30 mouse cellular contexts compared by ENCODE assay signal in the genomic region with DNA sequence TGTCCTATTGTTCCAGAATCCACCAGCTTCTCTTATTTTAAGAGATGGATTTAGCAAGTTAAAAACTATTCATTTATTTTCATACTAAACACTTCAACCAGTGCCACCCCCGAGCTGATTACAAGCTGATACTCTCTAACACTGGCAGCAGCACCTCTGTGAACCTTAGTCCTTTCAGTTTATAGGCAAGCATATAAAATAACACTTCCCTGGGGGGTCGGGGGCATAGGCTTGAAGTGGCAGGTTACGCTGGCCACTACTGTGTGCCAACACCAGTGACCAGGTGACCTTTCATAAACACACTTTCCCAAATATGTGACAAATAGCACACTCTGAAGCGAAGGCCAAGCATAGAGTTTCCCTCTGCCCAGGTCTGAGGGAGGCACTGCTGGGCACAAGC.
"Had no signal": no experiment of that assay in that cellular context is flagged by ENCODE, and none has a peak within 500 bp of the region (broad histone marks: within the 10 kb centered on the region; RNA-seq: fewer than 3 reads in every experiment).

No protein-coding gene starts in this region.

- H3K4me1 ChIP-seq: limb, embryonic 12.5 days; limb, embryonic 13.5 days; limb, embryonic 15.5 days; lung, embryonic 15.5 days; midbrain, embryonic 12.5 days; midbrain, embryonic 13.5 days; midbrain, embryonic 15.5 days; neural tube, embryonic 12.5 days; neural tube, embryonic 13.5 days had no signal

- H3K27ac ChIP-seq: left cerebral cortex, adult 2 months; limb, embryonic 10.5 days; limb, embryonic 12.5 days; limb, embryonic 13.5 days; limb, embryonic 15.5 days; liver, embryonic 13.5 days; liver, embryonic 14.5 days; liver, embryonic 15.5 days; lung, embryonic 15.5 days; macrophage; midbrain, embryonic 10.5 days; midbrain, embryonic 12.5 days; midbrain, embryonic 13.5 days; midbrain, embryonic 15.5 days; neural tube, embryonic 12.5 days; neural tube, embryonic 13.5 days had no signal

- DNase-seq: left cerebral cortex, postnatal 4 days; liver; liver, embryonic 13.5 days; lung, adult 18-20 months; lung, adult 2 months; lung, embryonic 14.5 days; lung, postnatal 10 days; lung, postnatal 14 days; lung, postnatal 36 days; lung, postnatal 4 days; midbrain, embryonic 14.5 days had no signal

- H3K36me3 ChIP-seq: limb, embryonic 10.5 days; limb, embryonic 12.5 days; limb, embryonic 13.5 days; limb, embryonic 15.5 days; liver, embryonic 13.5 days; liver, embryonic 15.5 days; lung, embryonic 15.5 days; midbrain, embryonic 10.5 days; midbrain, embryonic 12.5 days; midbrain, embryonic 13.5 days; midbrain, embryonic 15.5 days; neural tube, embryonic 12.5 days; neural tube, embryonic 13.5 days had no signal

- H3K27me3 ChIP-seq: limb, embryonic 15.5 days; lung, embryonic 15.5 days; midbrain, embryonic 15.5 days; neural tube, embryonic 12.5 days had no signal

- H3K4me3 ChIP-seq: left cerebral cortex, adult 2 months; limb, embryonic 10.5 days; limb, embryonic 12.5 days; limb, embryonic 13.5 days; limb, embryonic 15.5 days; liver, embryonic 13.5 days; liver, embryonic 15.5 days; lung, embryonic 15.5 days; megakaryocyte, embryonic 14.5 days; midbrain, embryonic 10.5 days; midbrain, embryonic 12.5 days; midbrain, embryonic 13.5 days; midbrain, embryonic 15.5 days; myocyte; neural tube, embryonic 12.5 days; neural tube, embryonic 13.5 days had no signal

- H3K9ac ChIP-seq: limb, embryonic 12.5 days; limb, embryonic 13.5 days; limb, embryonic 15.5 days; liver, embryonic 13.5 days; liver, embryonic 14.5 days; liver, embryonic 15.5 days; lung, embryonic 14.5 days; lung, embryonic 15.5 days; midbrain, embryonic 12.5 days; midbrain, embryonic 13.5 days; midbrain, embryonic 15.5 days; neural tube, embryonic 12.5 days; neural tube, embryonic 13.5 days had no signal

- H3K4me2 ChIP-seq: limb, embryonic 12.5 days; limb, embryonic 13.5 days; limb, embryonic 15.5 days; liver, embryonic 13.5 days; liver, embryonic 15.5 days; lung, embryonic 14.5 days; lung, embryonic 15.5 days; midbrain, embryonic 12.5 days; midbrain, embryonic 13.5 days; midbrain, embryonic 15.5 days; neural tube, embryonic 12.5 days; neural tube, embryonic 13.5 days had no signal

- H3K9me3 ChIP-seq: limb, embryonic 10.5 days; limb, embryonic 13.5 days; limb, embryonic 15.5 days; liver, embryonic 15.5 days; midbrain, embryonic 10.5 days; midbrain, embryonic 12.5 days; midbrain, embryonic 13.5 days; midbrain, embryonic 15.5 days; neural tube, embryonic 12.5 days; neural tube, embryonic 13.5 days had no signal

- ATAC-seq: lung, postnatal 0 days; midbrain, embryonic 13.5 days; midbrain, embryonic 15.5 days; midbrain, embryonic 16.5 days had no signal
